Mouse (Mus musculus) small intestine, adult 2 months (tissue): ENCODE measurements around the gene Aurkb.

ENCODE experiments used
- CTCF ChIP-seq: fragments of 200-500 bp; IDR thresholded peaks from 2 replicates; pipeline ENCODE4 v1.5.1; 2012; ENCODE audit warnings: low read depth, mild to moderate bottlenecking, control low read depth, inconsistent platforms, low read length, moderate library complexity, mixed read lengths; ENCODE audit not compliant: insufficient replicate concordance, insufficient read length; ENCODE audit errors: extremely low read depth
- POLR2A ChIP-seq: fragments of 200-500 bp; IDR thresholded peaks from 2 replicates; pipeline ENCODE4 v1.6.1; 2012; ENCODE audit warnings: low read depth, mild to moderate bottlenecking, control low read depth, inconsistent platforms, low read length, moderate library complexity

DNA sequence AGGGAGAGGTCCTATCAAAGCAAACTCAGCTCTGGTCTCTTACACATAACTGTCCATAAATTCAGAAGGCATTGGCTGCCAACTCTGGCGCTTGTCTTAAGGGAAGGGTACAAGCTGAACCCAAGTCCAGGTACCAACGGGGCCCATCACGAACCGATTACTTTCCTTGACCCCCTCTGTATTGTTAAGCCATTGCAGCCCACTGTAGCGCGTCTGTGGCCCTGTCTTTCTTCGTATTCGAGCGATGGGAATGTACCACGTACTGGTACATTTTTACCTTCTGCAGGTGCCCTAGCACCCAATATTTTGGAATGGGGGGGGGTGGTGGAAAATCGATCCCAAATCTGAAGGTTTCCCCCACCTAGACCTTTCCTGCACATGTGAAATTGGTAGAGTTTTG lies 26.8 kb downstream of the Aurkb start:
- TF ChIP-seq CTCF (no peak), POLR2A (no peak)
